Comparison of ENCODE assay signal across 8 mouse cellular contexts in the genomic region with DNA sequence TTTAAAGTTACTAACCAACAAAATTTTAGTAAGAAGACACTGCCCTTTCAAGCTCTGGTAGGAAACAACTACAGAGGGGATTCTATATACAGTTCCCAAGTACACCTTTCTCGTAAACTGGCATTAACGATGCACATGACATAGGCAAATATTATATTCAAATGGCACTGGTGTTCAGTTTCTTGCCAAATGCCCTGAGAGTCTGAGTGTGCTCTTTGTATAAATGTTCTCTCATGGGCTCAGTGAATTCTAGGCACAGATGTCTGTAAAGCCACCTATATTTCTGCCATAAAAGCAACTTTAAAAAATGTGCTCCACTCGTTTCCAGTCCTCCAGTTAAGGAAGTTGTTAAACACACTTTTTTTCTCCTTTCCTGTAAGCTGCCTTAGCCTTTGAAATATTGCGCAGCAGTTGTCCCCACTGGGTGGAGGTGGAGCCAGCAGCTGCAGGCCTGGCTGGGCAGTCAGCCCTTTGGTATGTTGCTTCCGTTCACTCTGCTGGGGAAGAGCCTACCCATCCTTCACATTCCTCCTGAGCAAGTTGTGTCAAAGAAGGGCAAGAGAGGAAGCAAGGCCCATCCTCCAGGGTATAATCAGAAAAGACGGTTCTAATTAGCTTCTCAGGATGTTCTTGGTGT.
DNase-seq lines count a peak whose midpoint lies in the region; ATAC-seq lines count a peak whose summit lies in the region.
"Had no signal": no experiment of that assay in that cellular context is flagged by ENCODE, and none has a peak within 500 bp of the region (broad histone marks: within the 10 kb centered on the region; RNA-seq: fewer than 3 reads in every experiment).

No protein-coding gene starts in this region.

- H3K4me3 ChIP-seq in liver, embryonic 16.5 days (ENCODE audit: low read depth, low read length), result no peak overlapping the region
- no peak overlapping the region for H3K4me3 ChIP-seq in midbrain, embryonic 13.5 days (replicated peaks)
- H3K4me3 ChIP-seq: midbrain, embryonic 12.5 days had no signal

- 29% methylated on average over 6 of the region's 6 CpGs for WGBS in liver, embryonic 16.5 days (ENCODE audit: insufficient replicate concordance)
- WGBS in midbrain, embryonic 13.5 days, result 71% methylated on average over 6 of the region's 6 CpGs

- no peaks in the 10 kb centered on the region for H3K4me1 ChIP-seq in liver, embryonic 16.5 days (ENCODE audit: control insufficient read depth, low read depth, low read length)
- H3K4me1 ChIP-seq in midbrain, embryonic 13.5 days (replicated peaks), result no peaks in the 10 kb centered on the region
- H3K4me1 ChIP-seq: midbrain, embryonic 12.5 days had no signal

- peak; percentile 37; the same call in 1 of the 2 replicates for ATAC-seq in liver, embryonic 16.5 days (ENCODE audit: low read depth)
- ATAC-seq in midbrain, embryonic 13.5 days, result no peak

- H3K27me3 ChIP-seq in liver, embryonic 16.5 days (ENCODE audit: control insufficient read depth, insufficient read depth, low read depth, low read length), result no peaks in the 10 kb centered on the region
- H3K27me3 ChIP-seq in midbrain, embryonic 13.5 days, result no peaks in the 10 kb centered on the region
- H3K27me3 ChIP-seq: midbrain, embryonic 12.5 days had no signal

- H3K9me3 ChIP-seq in liver, embryonic 16.5 days (replicated peaks; ENCODE audit: control insufficient read depth, low read length), result no peaks in the 10 kb centered on the region
- no peaks in the 10 kb centered on the region for H3K9me3 ChIP-seq in midbrain, embryonic 13.5 days
- H3K9me3 ChIP-seq: midbrain, embryonic 12.5 days had no signal

- DNase-seq in adrenal gland, adult 8-10 months, result peak; percentile 2
- DNase-seq in embryo, embryonic 11.5 days (ENCODE audit: low read depth, low spot score), result peak; percentile 53
- peak; percentile 34 for DNase-seq in heart, postnatal 4 days
- DNase-seq in ovary, postnatal 14 days (ENCODE audit: low spot score), result no peak
- DNase-seq in urinary bladder, postnatal 4 days (ENCODE audit: low spot score in 2 of 2), result no peak

- no peak overlapping the region for H3K9ac ChIP-seq in liver, embryonic 16.5 days (ENCODE audit: low read depth, low read length)
- H3K9ac ChIP-seq in midbrain, embryonic 13.5 days (replicated peaks), result no peak overlapping the region
- H3K9ac ChIP-seq: midbrain, embryonic 12.5 days had no signal

- no peaks in the 10 kb centered on the region for H3K36me3 ChIP-seq in liver, embryonic 16.5 days (ENCODE audit: control insufficient read depth, insufficient read depth)
- no peaks in the 10 kb centered on the region for H3K36me3 ChIP-seq in midbrain, embryonic 13.5 days
- H3K36me3 ChIP-seq: midbrain, embryonic 12.5 days had no signal

- H3K4me2 ChIP-seq in liver, embryonic 16.5 days (ENCODE audit: low read depth, low read length), result no peak overlapping the region
- H3K4me2 ChIP-seq in midbrain, embryonic 13.5 days (replicated peaks), result no peak overlapping the region
- H3K4me2 ChIP-seq: midbrain, embryonic 12.5 days had no signal

- no peak overlapping the region for H3K27ac ChIP-seq in liver, embryonic 16.5 days (ENCODE audit: low read length)
- H3K27ac ChIP-seq in midbrain, embryonic 13.5 days, result no peak overlapping the region
- H3K27ac ChIP-seq: midbrain, embryonic 12.5 days had no signal

Comparison
In these comparisons a context has a peak if more than half of its experiments do, and no peak if none do; other contexts are left out.
1. DNase-seq: peak in adrenal gland, adult 8-10 months (single experiment), embryo, embryonic 11.5 days (single experiment) and heart, postnatal 4 days (single experiment); none in ovary, postnatal 14 days (single experiment) and urinary bladder, postnatal 4 days (0 of 2).